Mouse (Mus musculus) G1E-ER4 (cell line): ENCODE data around the gene Ntrk3. TPM values are rescaled to one million over a fixed set of nuclear protein-coding genes. Genes with fewer than 3 reads are reported as not detected.

Source experiments
- GATA1 ChIP-seq: IDR thresholded peaks from one replicate; pipeline ENCODE4 v1.8.0; 2012; ENCODE audit warnings: low read length, inconsistent platforms
- polyA plus RNA-seq: library from polyadenylated mRNA; stranded (reverse); fragments of >175 nt; gene quantifications from 2 replicates; pipeline ENCODE4 v1.2.3, GENCODE M21; 2012

The Ntrk3 gene
- 0.01 TPM in 1 of 2 replicates, not detected in the other for polyA plus RNA-seq

GRCm38 (mm10) chr7:78737614-78738210 is at the start of gene Ntrk3:
Ntrk3 (minus strand) TSS chr7:78738012.
- no peak for TF ChIP-seq GATA1

- TF ChIP-seq GATA1, result no peak
These were observed 48.1 kb upstream of the Ntrk3 start for GRCm38 (mm10) chr7:78785906-78786305.

GRCm38 (mm10) chr7:78782639-78783581 is 45.1 kb upstream of the Ntrk3 start, which contains the start of the genes Mrps11 and Mrpl46:
Mrps11 (plus strand) TSS chr7:78783119.
Mrpl46 (minus strand) TSS chr7:78783531.
- TF ChIP-seq GATA1, result no peak

GRCm38 (mm10) chr7:78778741-78779140 is 40.9 kb upstream of the Ntrk3 start:
- no peak for TF ChIP-seq GATA1

GRCm38 (mm10) chr7:78770936-78771335 is 33.1 kb upstream of the Ntrk3 start:
- TF ChIP-seq GATA1, result no peak

- no peak for TF ChIP-seq GATA1
These were observed 31.4 kb upstream of the Ntrk3 start for GRCm38 (mm10) chr7:78769075-78769652.

- TF ChIP-seq GATA1, result no peak
These were observed 30.2 kb upstream of the Ntrk3 start for GRCm38 (mm10) chr7:78767929-78768531.

- TF ChIP-seq GATA1, result no peak
These were observed 28.3 kb upstream of the Ntrk3 start for GRCm38 (mm10) chr7:78766019-78766683.

GRCm38 (mm10) chr7:78765215-78765631 is 27.4 kb upstream of the Ntrk3 start:
- no peak for TF ChIP-seq GATA1

GRCm38 (mm10) chr7:78763801-78764200 is 26.0 kb upstream of the Ntrk3 start:
- TF ChIP-seq GATA1, result no peak

GRCm38 (mm10) chr7:78754458-78755000 is 16.7 kb upstream of the Ntrk3 start:
- TF ChIP-seq GATA1, result no peak

GRCm38 (mm10) chr7:78753752-78754457 is 16.1 kb upstream of the Ntrk3 start:
- no peak for TF ChIP-seq GATA1

- TF ChIP-seq GATA1, result no peak
These were observed 15.1 kb upstream of the Ntrk3 start for GRCm38 (mm10) chr7:78752961-78753360.

- TF ChIP-seq GATA1, result no peak
These were observed 6.0 kb upstream of the Ntrk3 start for GRCm38 (mm10) chr7:78743731-78744385.
